ENCODE assay signal across 22 mouse cellular contexts in the genomic region with DNA sequence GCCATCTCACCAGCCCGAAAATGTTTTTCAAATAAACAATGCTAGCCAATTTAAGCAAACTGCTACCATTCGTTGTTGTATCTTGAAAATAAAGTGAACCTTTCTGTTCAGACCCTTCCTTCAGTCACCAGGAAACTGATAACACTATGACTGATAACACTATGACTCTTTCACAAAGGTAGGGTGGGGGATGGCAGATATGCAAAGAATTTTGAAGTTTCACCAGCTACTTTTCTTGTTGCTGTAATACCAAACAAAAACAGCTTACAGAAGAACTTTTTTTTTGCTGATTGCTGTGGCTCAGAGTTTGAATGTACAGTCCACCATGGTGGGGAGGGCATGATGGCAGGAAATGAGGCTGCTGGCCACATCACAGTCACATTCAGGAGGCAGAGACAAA. TPM values are rescaled to one million over a fixed set of nuclear protein-coding genes. Genes with fewer than 3 reads are reported as not detected.
DNase-seq lines count a peak whose midpoint lies in the region.
"Had no signal": no experiment of that assay in that cellular context is flagged by ENCODE, and none has a peak within 500 bp of the region (broad histone marks: within the 10 kb centered on the region; RNA-seq: fewer than 3 reads in every experiment).

No protein-coding gene starts in this region.

- peak; percentile 33 for DNase-seq in CD4-positive helper T cell, adult 2 months (ENCODE audit: low read depth, low spot score)
- DNase-seq in CD4-positive, CD25-positive, alpha-beta regulatory T cell, adult 2 months (ENCODE audit: low read depth, low spot score), result peak; percentile 43
- peak; percentile 56 for DNase-seq in induced T-regulatory cell, adult 2 months (ENCODE audit: low read depth)
- DNase-seq in testis, postnatal 10 days (ENCODE audit: low spot score), result no peak
- no peak for DNase-seq in right cerebral cortex, adult 18-20 months
- DNase-seq in thymus, postnatal 4 days, result no peak
- DNase-seq: adrenal gland, adult 8-10 months; cerebellum, adult 11-12 months; cerebellum, postnatal 10 days; heart, postnatal 10 days; kidney, adult 8-10 months; kidney, postnatal 36 days; lung, adult 18-20 months; lung, postnatal 14 days; retina, postnatal 1 day; thymus, adult 2 months had no signal

- H3K4me3 ChIP-seq in macrophage (ENCODE audit: inconsistent target), result no peak overlapping the region
- H3K4me3 ChIP-seq: embryonic facial prominence, embryonic 10.5 days; forebrain, embryonic 15.5 days; midbrain, embryonic 15.5 days; neural tube, embryonic 13.5 days had no signal

- H3K79me2 ChIP-seq in macrophage (ENCODE audit: inconsistent target), result peaks cover 100% of the 10 kb centered on the region

- WGBS in macrophage (ENCODE audit: missing documents), result 78% methylated on average over 2 of the region's 2 CpGs

- H3K36me3 ChIP-seq in macrophage (ENCODE audit: inconsistent target), result no peaks in the 10 kb centered on the region
- H3K36me3 ChIP-seq: forebrain, embryonic 15.5 days; midbrain, embryonic 15.5 days; neural tube, embryonic 13.5 days had no signal

- peak overlapping the region; percentile 57 for H3K27ac ChIP-seq in macrophage
- H3K27ac ChIP-seq: embryonic facial prominence, embryonic 10.5 days; forebrain, embryonic 15.5 days; hindbrain, postnatal 0 days; midbrain, embryonic 15.5 days; neural tube, embryonic 13.5 days had no signal

RNA-seq across cellular contexts. Expression of a gene that starts 16.9 kb away (rescaled TPM):
- total RNA-seq in macrophage (2018; cell fraction: chromatin; rRNA removed), result 10 to 100 TPM; 53.5 to 97.8 (median 68.9) TPM
- 100 to 1,000 TPM in 6 of 26 experiments, 10 to 100 TPM in 20; 70.5 to 112 (median 93.3) TPM for total RNA-seq in macrophage (2018; cell fraction: cytosol; rRNA removed)
- total RNA-seq in macrophage (2018; cell fraction: nucleus; rRNA removed), result 100 to 1,000 TPM in 7 of 26 experiments, 10 to 100 TPM in 19; 68.7 to 134 (median 81.3) TPM
- polyA plus RNA-seq in macrophage (2018), result 58.5 to 99.5 TPM (median 73.3 TPM) in 3 replicates

RNA-seq across cellular contexts. Expression of a gene that starts 37.3 kb away (rescaled TPM):
- 10 to 100 TPM in 18 of 26 experiments, 1 to 10 TPM in 8; 2.5 to 31.8 (median 16.8) TPM for total RNA-seq in macrophage (2018; cell fraction: chromatin; rRNA removed)
- 10 to 100 TPM; 21.3 to 34.3 (median 27.7) TPM for total RNA-seq in macrophage (2018; cell fraction: cytosol; rRNA removed)
- 10 to 100 TPM in 25 of 26 experiments, 1 to 10 TPM in 1; 9.8 to 41.6 (median 16.8) TPM for total RNA-seq in macrophage (2018; cell fraction: nucleus; rRNA removed)
- 30.5 to 37.7 TPM (median 33.8 TPM) in 3 replicates for polyA plus RNA-seq in macrophage (2018)

RNA-seq across cellular contexts. Expression of a gene that starts 37.4 kb away (rescaled TPM):
- total RNA-seq in macrophage (2018; cell fraction: chromatin; rRNA removed), result 1 to 10 TPM in 13 of 26 experiments, under 1 TPM in 6, not detected in 7; 0.25 to 7.9 (median 1.3) TPM
- total RNA-seq in macrophage (2018; cell fraction: cytosol; rRNA removed), result 10 to 100 TPM in 8 of 26 experiments, 1 to 10 TPM in 18; 3.2 to 12.7 (median 8.2) TPM
- 1 to 10 TPM in 21 of 26 experiments, under 1 TPM in 5; 0.69 to 7.5 (median 1.8) TPM for total RNA-seq in macrophage (2018; cell fraction: nucleus; rRNA removed)
- 6.1 to 13.3 TPM (median 8.9 TPM) in 3 replicates for polyA plus RNA-seq in macrophage (2018)

RNA-seq across cellular contexts. Expression of a gene that starts 59.1 kb away (rescaled TPM):
- total RNA-seq in macrophage (2018; cell fraction: chromatin; rRNA removed), result 100 to 1,000 TPM in 6 of 26 experiments, 10 to 100 TPM in 20; 52.4 to 113 (median 86.0) TPM
- 10 to 100 TPM; 19.6 to 31.8 (median 27.9) TPM for total RNA-seq in macrophage (2018; cell fraction: cytosol; rRNA removed)
- 10 to 100 TPM; 31.4 to 74.7 (median 50.0) TPM for total RNA-seq in macrophage (2018; cell fraction: nucleus; rRNA removed)
- polyA plus RNA-seq in macrophage (2018), result 16.1 to 23.9 TPM (median 16.3 TPM) in 3 replicates

Comparison
In these comparisons a context has a peak if more than half of its experiments do, and no peak if none do; other contexts are left out.
1. DNase-seq: peak in CD4-positive helper T cell, adult 2 months (single experiment), CD4-positive, CD25-positive, alpha-beta regulatory T cell, adult 2 months (single experiment) and induced T-regulatory cell, adult 2 months (single experiment); none in testis, postnatal 10 days (single experiment), right cerebral cortex, adult 18-20 months (single experiment) and thymus, postnatal 4 days (single experiment).